12 mouse cellular contexts compared by ENCODE assay signal in the genomic region with DNA sequence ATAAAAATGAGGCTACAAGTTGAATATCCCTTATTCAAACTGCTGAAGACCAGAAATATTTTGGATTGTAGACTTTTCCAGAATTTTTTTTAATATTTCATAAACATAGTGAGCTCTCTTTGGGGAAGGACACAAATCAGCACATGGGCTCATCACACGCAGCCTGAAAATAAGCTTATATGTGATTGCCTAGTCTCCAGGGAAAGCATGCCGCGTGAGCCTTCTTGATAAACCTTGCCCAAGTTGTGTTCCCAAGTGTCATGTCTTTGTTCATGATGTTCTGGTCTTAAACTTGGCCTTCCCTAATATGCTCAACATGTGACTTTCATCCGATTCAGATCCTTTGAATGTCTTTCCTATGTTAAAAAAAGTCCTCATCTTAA.
"Had no signal": no experiment of that assay in that cellular context is flagged by ENCODE, and none has a peak within 500 bp of the region (broad histone marks: within the 10 kb centered on the region; RNA-seq: fewer than 3 reads in every experiment).

No protein-coding gene starts in this region.

- H3K4me1 ChIP-seq: liver, embryonic 12.5 days; midbrain, embryonic 10.5 days had no signal

- H3K9ac ChIP-seq: limb, embryonic 15.5 days; liver, embryonic 12.5 days; lung, embryonic 14.5 days; neural tube, embryonic 15.5 days had no signal

- H3K27ac ChIP-seq: kidney, postnatal 0 days; limb, embryonic 15.5 days; liver, embryonic 12.5 days; midbrain, embryonic 10.5 days; neural tube, embryonic 15.5 days had no signal

- H3K9me3 ChIP-seq: limb, embryonic 15.5 days; liver, embryonic 12.5 days; midbrain, embryonic 10.5 days; neural tube, embryonic 15.5 days had no signal

- DNase-seq: kidney, postnatal 36 days; lung, embryonic 14.5 days; lung, postnatal 10 days; lung, postnatal 4 days; thymus, adult 18-20 months; thymus, postnatal 14 days had no signal

- H3K36me3 ChIP-seq: limb, embryonic 15.5 days; liver, embryonic 12.5 days; midbrain, embryonic 10.5 days; neural tube, embryonic 15.5 days had no signal

- H3K27me3 ChIP-seq: limb, embryonic 15.5 days; liver, embryonic 12.5 days; neural tube, embryonic 15.5 days had no signal

- H3K4me3 ChIP-seq: limb, embryonic 15.5 days; liver, embryonic 12.5 days; midbrain, embryonic 10.5 days; myocyte; neural tube, embryonic 15.5 days had no signal

- ATAC-seq: liver, embryonic 12.5 days had no signal

- H3K4me2 ChIP-seq: limb, embryonic 15.5 days; liver, embryonic 12.5 days; lung, embryonic 14.5 days; neural tube, embryonic 15.5 days had no signal
